Mouse (Mus musculus): Measurements from ENCODE around the gene Ankrd13d.

The Ankrd13d gene

GRCm38 (mm10) chr19:4282898-4283553, at the start of gene Ankrd13d:
Ankrd13d (minus strand) TSS chr19:4283137.
- peak; percentile 94 for DNase-seq

- DNase-seq, result peak; percentile 50 to 52
These were observed 49.7 kb upstream of the Ankrd13d start for GRCm38 (mm10) chr19:4332653-4333052.

- no peak for DNase-seq
These were observed 48.3 kb upstream of the Ankrd13d start for GRCm38 (mm10) chr19:4331273-4331672.

- DNase-seq, result no peak
These were observed 47.7 kb upstream of the Ankrd13d start for GRCm38 (mm10) chr19:4330603-4331002.

GRCm38 (mm10) chr19:4328737-4329304, 45.9 kb upstream of the Ankrd13d start:
- DNase-seq, result no peak

GRCm38 (mm10) chr19:4326881-4327280, 43.9 kb upstream of the Ankrd13d start:
- DNase-seq, result no peak

GRCm38 (mm10) chr19:4326106-4326505, 43.2 kb upstream of the Ankrd13d start:
- DNase-seq, result no peak

GRCm38 (mm10) chr19:4322134-4322533, 39.2 kb upstream of the Ankrd13d start:
- DNase-seq, result no peak

GRCm38 (mm10) chr19:4321622-4322021, 38.7 kb upstream of the Ankrd13d start:
- no peak for DNase-seq

GRCm38 (mm10) chr19:4319272-4319671, 36.3 kb upstream of the Ankrd13d start:
- DNase-seq, result no peak

GRCm38 (mm10) chr19:4317181-4317580, 34.2 kb upstream of the Ankrd13d start:
- DNase-seq, result no peak

GRCm38 (mm10) chr19:4315223-4315944, 32.4 kb upstream of the Ankrd13d start:
- DNase-seq, result peak in 1 of 2 experiments; percentile 9

- peak; percentile 59 to 67 for DNase-seq
These were observed 26.8 kb upstream of the Ankrd13d start for GRCm38 (mm10) chr19:4309776-4310185.

GRCm38 (mm10) chr19:4309302-4309701, 26.4 kb upstream of the Ankrd13d start:
- no peak for DNase-seq

GRCm38 (mm10) chr19:4306190-4306577, 23.2 kb upstream of the Ankrd13d start, which contains the start of gene Grk2:
Grk2 (minus strand) TSS chr19:4306222.
- DNase-seq, result peak; percentile 88

- DNase-seq, result peak; percentile 66 to 70
These were observed 22.7 kb upstream of the Ankrd13d start for GRCm38 (mm10) chr19:4305491-4306189.

- DNase-seq, result peak; percentile 23 to 27
These were observed 22.0 kb upstream of the Ankrd13d start for GRCm38 (mm10) chr19:4304871-4305321.

- DNase-seq, result peak; percentile 33 to 59
These were observed 21.4 kb upstream of the Ankrd13d start for GRCm38 (mm10) chr19:4304251-4304821.

- peak; percentile 16 to 37 for DNase-seq
These were observed 20.7 kb upstream of the Ankrd13d start for GRCm38 (mm10) chr19:4303640-4303995.

- peak; percentile 22 to 25 for DNase-seq
These were observed 20.2 kb upstream of the Ankrd13d start for GRCm38 (mm10) chr19:4302936-4303639.

GRCm38 (mm10) chr19:4301735-4302651, 19.1 kb upstream of the Ankrd13d start:
- DNase-seq, result peak; percentile 79
